Mouse (Mus musculus) layer of hippocampus, adult 8-10 months (tissue): ENCODE results near the gene Ces2a. TPM values are rescaled to one million over a fixed set of nuclear protein-coding genes. Genes with fewer than 3 reads are reported as not detected.

ENCODE experiments used
- DNase-seq, 2 experiments: peaks; one replicate each; pipeline ENCODE4 v3.0.0; 2022; ENCODE audit warnings: low spot score in 2 of 2
- microRNA-seq, 2 experiments: library from miRNA; unstranded; fragments of <30 nt; microRNA quantifications; one replicate each; pipeline ENCODE4 v1.2.0; 2022
- total RNA-seq, 4 experiments: library from RNA; stranded (reverse); gene quantifications; 2 replicates each; pipeline ENCODE4 v1.2.4; 2022

The Ces2a gene
- total RNA-seq = not detected

- no peak for DNase-seq
Observed at GRCm38 (mm10) chr8:104733753-104734152, at the start of gene Ces2a. TSS of gene Ces2a (plus strand) at chr8:104734003.

- no peak for DNase-seq
Observed at GRCm38 (mm10) chr8:104688433-104688832, 45.4 kb upstream of the Ces2a start.

GRCm38 (mm10) chr8:104698556-104698955 is 35.2 kb upstream of the Ces2a start:
- no peak for DNase-seq

- DNase-seq = no peak
Observed at GRCm38 (mm10) chr8:104701900-104702299, 31.9 kb upstream of the Ces2a start.

- DNase-seq = no peak
Observed at GRCm38 (mm10) chr8:104721166-104721565, 12.6 kb upstream of the Ces2a start.

- no peak for DNase-seq
Observed at GRCm38 (mm10) chr8:104731451-104731850, 2.4 kb upstream of the Ces2a start.

GRCm38 (mm10) chr8:104731969-104732368 is 1.8 kb upstream of the Ces2a start:
- DNase-seq = peak in 1 of 2 experiments; percentile 31

DNA sequence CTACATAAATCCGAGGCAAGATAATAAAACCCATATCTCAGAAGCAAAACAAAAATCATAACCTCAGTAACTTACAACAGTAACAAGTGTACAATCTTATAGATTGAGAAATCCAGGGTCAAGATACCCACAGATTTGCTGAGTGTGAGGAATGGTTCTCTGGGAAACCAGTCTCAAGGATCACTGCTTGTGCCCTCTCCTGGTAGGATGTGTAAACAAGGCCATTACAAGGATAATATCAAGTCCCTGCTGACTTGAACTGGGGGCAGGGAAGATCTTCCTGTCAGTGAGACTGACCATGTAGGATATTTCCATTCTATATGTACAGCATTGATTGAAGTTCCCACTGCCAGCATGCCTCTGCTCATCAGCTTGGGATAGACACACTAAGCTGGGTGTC is 8.2 kb downstream of the Ces2a start:
- DNase-seq = no peak

- DNase-seq = no peak
Observed at GRCm38 (mm10) chr8:104743410-104743809, 9.6 kb downstream of the Ces2a start.

- no peak for DNase-seq
Observed at GRCm38 (mm10) chr8:104752818-104753217, 19.0 kb downstream of the Ces2a start.

GRCm38 (mm10) chr8:104757621-104758020 is 23.8 kb downstream of the Ces2a start:
- DNase-seq = no peak

DNA sequence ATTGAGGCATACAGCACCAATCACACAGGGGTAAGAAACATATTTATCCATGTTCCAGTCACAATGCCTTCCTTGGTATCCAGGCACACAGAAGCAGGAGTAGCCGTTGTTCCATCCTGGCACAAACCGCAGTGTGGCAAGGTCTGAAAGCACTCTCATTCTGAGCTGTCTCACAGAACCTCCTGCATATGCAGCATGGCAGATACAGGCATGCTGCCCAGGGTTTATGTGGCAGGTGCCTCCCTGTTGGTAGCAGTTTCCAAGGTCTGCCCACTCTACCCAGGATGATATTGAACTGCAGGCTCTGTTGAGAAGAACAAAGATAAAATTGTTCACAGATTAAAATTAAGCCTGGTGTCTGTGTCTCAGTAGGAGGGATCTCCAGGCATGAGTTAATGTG is 24.4 kb downstream of the Ces2a start:
- peak; percentile 35 to 56 for DNase-seq

- DNase-seq = no peak
Observed at GRCm38 (mm10) chr8:104761126-104761525, 27.3 kb downstream of the Ces2a start.

- peak in 1 of 2 experiments; percentile 15 for DNase-seq
Observed at GRCm38 (mm10) chr8:104766485-104766884, 32.7 kb downstream of the Ces2a start.

- DNase-seq = no peak
Observed at GRCm38 (mm10) chr8:104770365-104770764, 36.6 kb downstream of the Ces2a start.

GRCm38 (mm10) chr8:104787049-104787448 is 53.2 kb downstream of the Ces2a start:
- no peak for DNase-seq

DNA sequence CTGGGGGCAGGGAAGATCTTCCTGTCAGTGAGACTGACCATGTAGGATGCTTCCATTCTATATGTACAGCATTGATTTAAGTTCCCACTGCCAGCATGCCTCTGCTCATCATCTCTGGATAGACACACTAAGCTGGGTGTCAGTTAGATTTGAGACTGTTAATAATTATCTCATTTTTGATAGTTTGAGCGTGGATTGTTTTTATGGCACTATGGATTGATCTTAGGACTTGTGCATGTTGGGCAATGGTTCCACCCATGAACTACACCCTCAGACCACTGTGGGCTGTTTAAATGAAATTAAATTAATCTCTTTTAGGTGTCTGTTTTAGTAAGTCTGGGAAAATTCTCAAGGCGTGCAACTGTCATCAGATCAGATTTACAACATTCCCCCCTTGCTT is 55.1 kb downstream of the Ces2a start:
- no peak for DNase-seq

DNA sequence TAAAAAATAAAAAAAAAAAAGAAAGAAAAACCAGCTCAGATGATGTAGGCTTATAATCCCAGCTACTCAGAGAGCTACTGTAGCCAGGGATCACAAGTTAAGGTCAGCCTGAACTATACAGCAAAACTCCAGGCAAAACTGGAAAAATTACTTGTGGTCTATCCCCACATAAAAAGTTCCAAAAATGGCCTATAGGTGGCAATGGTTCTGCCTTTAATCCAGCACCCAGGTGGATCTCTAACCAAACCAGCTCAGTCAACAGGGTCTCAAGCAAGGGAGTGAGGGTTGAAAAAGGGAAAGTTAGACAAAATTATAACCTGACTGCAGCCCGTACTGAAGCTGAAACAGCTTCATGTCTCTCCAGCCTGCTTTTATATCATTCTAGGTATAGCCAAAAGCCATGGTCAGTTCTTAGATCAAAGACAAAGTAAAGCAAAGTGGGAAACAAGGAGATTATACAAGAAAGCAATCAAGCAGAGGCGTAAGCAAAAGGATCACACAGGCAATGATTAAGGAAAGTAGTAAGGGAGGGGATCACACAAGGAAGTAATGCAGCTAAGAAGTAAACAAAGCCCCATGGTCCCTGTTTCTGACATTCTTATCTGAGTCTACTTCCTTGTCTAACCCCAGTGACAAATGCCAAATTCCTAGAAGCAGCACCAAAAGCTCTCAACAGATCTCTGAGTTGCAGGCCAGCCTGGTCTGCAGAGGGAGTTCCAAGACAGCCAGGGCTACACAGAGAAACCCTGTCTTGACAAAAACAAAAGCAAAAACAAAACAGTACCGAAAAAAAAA is 56.3 kb downstream of the Ces2a start:
- no peak for DNase-seq

Small RNAs within 50 kb of the gene (microRNA-seq; reads per million reads assigned to microRNA genes)
- 0 reads per million in 2 experiments for gene Gm44328

Other genes with a start within 250 kb of the Ces2a start
- under 1 TPM; 0.65 to 0.80 (median 0.74) TPM for gene Terb1, start 224.1 kb upstream of the Ces2a start, total RNA-seq
- 10 to 100 TPM; 48.5 to 59.0 (median 51.3) TPM for gene Nae1, start 199.4 kb upstream of the Ces2a start, total RNA-seq
- 10 to 100 TPM; 17.9 to 28.0 (median 21.8) TPM for gene Car7, start 199.3 kb upstream of the Ces2a start, total RNA-seq
- 10 to 100 TPM in 1 of 4 experiments, 1 to 10 TPM in 3; 8.0 to 10.2 (median 9.0) TPM for gene Pdp2, start 142.6 kb upstream of the Ces2a start, total RNA-seq
- not detected for gene Cdh16, start 109.6 kb upstream of the Ces2a start, total RNA-seq
- 1 to 10 TPM; 1.5 to 3.2 (median 1.9) TPM for gene Rrad, start 102.7 kb upstream of the Ces2a start, total RNA-seq
- gene Ciao2b, start 92.0 kb upstream of the Ces2a start, total RNA-seq = 10 to 100 TPM; 25.0 to 32.7 (median 30.3) TPM
- under 1 TPM in 1 of 4 experiments, not detected in 3; 0.21 TPM for gene Ces2b, start 97.6 kb downstream of the Ces2a start, total RNA-seq
- gene Ces2c, start 113.1 kb downstream of the Ces2a start, total RNA-seq = not detected
- not detected for gene Ces2e, start 192.3 kb downstream of the Ces2a start, total RNA-seq
- not detected for gene Ces2f, start 213.4 kb downstream of the Ces2a start, total RNA-seq
- gene Ces2g, start 227.7 kb downstream of the Ces2a start, total RNA-seq = under 1 TPM in 2 of 4 experiments, not detected in 2; 0.20 to 0.39 TPM